Mouse (Mus musculus) 416B (cell line): ENCODE measurements at regions not wholly inside any gene's neighbourhood (a gene's known extent, or its start where the extent isn't known, plus 50 kb on each side); places are given as distances from the start of the nearest gene placed in this dataset.

Experiments
- DNase-seq: peaks from one replicate; pipeline ENCODE4 v3.0.0; 2011; ENCODE audit warnings: low read depth

GRCm38 (mm10) chr6:50509207-50509606, 53.2 kb upstream of the Osbpl3 start:
- no peak for DNase-seq

GRCm38 (mm10) chr6:50507466-50507865, 51.5 kb upstream of the Osbpl3 start:
- DNase-seq, result peak; percentile 77
